Mouse (Mus musculus) lung, adult 2 months (tissue): ENCODE measurements around the gene Cgnl1. TPM values are rescaled to one million over a fixed set of nuclear protein-coding genes. Genes with fewer than 3 reads are reported as not detected.

Source experiments
- DNase-seq: peaks from one replicate; pipeline ENCODE4 v3.0.0; 2022
- H3K4me1 ChIP-seq: fragments of 200-500 bp; 2 replicates; pipeline ENCODE4 v1.6.1; 2011; ENCODE audit warnings: low read length; ENCODE audit not compliant: control insufficient read depth, insufficient read depth
- H3K4me3 ChIP-seq: fragments of 200-500 bp; replicated peaks from 2 replicates; pipeline ENCODE3; 2011; ENCODE audit warnings: low read depth, mild to moderate bottlenecking, control low read depth, low read length; ENCODE audit errors: extremely low read depth
- CTCF ChIP-seq: fragments of 200-500 bp; IDR thresholded peaks from 2 replicates; pipeline ENCODE4 v1.5.1; 2011; ENCODE audit warnings: mild to moderate bottlenecking, low read length, control low read depth; ENCODE audit not compliant: insufficient read depth
- POLR2A ChIP-seq: fragments of 200-500 bp; IDR thresholded peaks from 2 replicates; pipeline ENCODE4 v1.6.1; 2011; ENCODE audit warnings: low read depth, mild to moderate bottlenecking, control low read depth, low read length, borderline replicate concordance; ENCODE audit errors: extremely low read depth
- WGBS: fragments of 180-500 bp; shearing (Covaris S2); methylation state at CpG from one replicate; pipeline ENCODE4 v1.1.7; 2018; 5-methylcytosine and 5-hydroxymethylcytosine counted together
- polyA plus RNA-seq: library from polyadenylated mRNA; depleted of rRNA; stranded (reverse); fragments of >200 nt; gene quantifications from 2 replicates; pipeline ENCODE4 v1.2.3, GENCODE M21; 2012

The Cgnl1 gene
- polyA plus RNA-seq, 1 experiment: 32.9 TPM

DNA sequence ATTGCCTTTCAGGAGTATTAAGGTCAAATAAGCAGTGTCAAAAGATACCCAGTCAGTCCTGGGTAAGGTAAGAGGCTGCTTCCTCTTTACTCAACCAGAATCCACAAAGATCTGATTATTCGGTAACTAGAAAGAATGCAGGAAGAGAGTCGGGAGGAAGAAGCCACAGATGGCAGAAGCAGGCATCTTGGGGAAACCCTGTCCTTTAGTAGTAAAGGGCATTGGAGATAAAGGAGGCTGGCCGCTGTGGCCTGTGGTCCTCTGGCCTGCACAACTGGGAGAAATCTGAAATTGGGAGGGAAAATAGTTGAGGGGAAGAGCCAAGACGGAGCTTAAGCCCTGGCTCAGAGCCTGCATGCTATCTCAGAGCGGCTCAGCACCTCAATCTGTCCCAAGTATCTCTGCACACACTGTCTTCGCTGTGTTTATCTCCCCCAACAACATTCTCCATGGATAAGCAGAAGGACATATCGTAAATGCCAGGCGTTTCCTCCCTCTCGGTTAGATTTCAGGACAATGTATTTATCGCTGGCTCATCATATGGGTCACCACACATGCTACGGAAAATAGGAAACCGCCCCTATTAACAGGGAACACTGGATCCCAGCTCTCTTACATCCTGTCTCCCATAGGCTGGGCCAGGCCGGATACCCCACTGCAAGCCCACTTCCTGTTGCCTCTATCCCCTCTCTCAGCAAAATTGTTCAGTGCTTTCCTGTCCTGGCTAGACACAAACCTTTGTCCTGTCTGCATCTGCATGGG, 164.9 kb downstream of the Cgnl1 start:
- 34% methylated on average over 13 of the region's 13 CpGs for WGBS
- no peak for TF ChIP-seq CTCF
- DNase-seq: no peak
- Histone ChIP-seq H3K4me1 (peaks cover 14% of the 10 kb centered on the region), H3K4me3 (no peak overlapping the region)

DNA sequence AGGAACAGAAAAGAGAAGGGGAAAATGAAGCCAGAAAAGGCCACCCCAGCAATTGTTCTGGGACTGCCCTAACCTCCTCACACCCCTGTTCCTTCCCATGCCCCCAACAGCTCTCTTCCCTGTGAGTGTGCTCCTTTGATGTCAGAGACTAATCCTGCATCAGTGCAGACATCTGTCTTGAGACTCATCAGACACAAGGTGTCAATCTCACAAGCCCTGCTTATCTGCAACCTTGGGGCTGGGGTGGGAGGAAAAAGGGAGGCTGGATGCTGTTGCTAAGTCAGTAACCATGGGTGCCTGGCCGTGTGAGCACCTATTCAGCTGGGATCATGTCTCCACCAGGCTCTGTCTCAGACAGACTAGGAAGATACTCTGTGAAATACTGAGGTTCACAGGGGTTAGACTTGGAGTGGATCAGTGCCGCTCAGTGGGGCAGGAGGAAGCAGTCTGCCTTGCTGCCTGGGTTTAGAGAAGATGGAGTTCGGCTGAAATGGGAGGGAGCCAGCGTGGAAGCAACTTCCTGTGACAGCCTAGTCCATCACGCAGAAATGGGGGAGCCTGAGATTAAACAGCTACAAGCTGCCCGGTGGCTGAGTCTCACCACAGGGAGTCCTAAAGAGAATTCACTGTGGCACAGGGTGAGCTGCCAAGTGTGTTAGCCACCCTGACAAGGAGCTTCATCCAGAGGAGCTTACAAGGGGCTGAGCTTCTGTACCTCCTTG, 166.3 kb downstream of the Cgnl1 start:
- 40% methylated on average over 6 of the region's 6 CpGs for WGBS
- DNase-seq: no peak
- H3K4me3 ChIP-seq: no peak overlapping the region

DNA sequence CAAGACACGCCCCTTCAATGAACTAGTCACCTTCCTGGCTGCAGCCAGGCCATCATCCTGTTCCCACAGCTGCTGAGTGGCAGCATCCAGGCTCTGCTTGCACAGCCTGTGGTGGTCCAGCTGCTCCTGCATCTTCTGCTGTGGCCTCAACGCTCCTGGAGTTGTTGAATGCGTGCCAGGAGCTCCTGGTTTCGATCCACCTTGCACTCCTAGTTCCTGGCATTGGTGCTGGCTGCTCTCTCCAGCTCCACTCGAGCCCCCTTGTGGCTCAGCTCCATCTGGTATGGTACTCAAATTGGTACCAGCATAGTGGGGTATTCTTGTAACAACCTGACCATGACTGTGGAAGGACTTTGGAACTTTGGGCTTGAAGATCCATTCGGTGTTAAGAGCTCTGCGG, 171.5 kb downstream of the Cgnl1 start:
- Histone ChIP-seq H3K4me3 (no peak overlapping the region), H3K4me1 (peaks cover 8% of the 10 kb centered on the region)
- no peak for DNase-seq
- 47% methylated on average over 7 of the region's 7 CpGs for WGBS
- TF ChIP-seq CTCF: no peak
- no peak for TF ChIP-seq POLR2A

More for the DNA sequence above, 166.3 kb downstream of the Cgnl1 start:
- H3K4me1 ChIP-seq: peaks cover 14% of the 10 kb centered on the region
- TF ChIP-seq CTCF: no peak
- no peak for TF ChIP-seq POLR2A

DNA sequence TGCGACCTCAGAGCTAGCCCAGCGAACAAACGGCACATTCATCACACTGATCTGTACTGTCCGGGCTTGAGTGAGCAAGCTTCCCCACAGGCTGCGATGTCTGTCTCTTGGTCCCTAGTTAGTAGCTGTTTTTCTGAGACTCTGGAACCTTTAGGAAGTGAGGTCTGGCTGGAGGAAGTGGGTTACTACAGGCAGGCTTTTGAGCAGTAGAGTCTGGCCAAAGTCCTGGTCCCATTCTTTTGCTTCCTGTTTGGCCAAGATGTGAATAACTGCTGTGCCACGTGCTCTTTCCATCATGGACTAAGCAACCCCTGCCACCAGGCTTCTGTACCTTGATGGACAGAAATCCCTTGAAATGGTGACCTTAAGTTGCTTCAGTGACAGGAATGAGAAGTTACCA, 174.5 kb downstream of the Cgnl1 start:
- H3K4me1 ChIP-seq: peaks cover 12% of the 10 kb centered on the region
- H3K4me3 ChIP-seq: no peak overlapping the region
- TF ChIP-seq CTCF: no peak
- no peak for TF ChIP-seq POLR2A
- no peak for DNase-seq
- WGBS: 40% methylated on average over 6 of the region's 6 CpGs

DNA sequence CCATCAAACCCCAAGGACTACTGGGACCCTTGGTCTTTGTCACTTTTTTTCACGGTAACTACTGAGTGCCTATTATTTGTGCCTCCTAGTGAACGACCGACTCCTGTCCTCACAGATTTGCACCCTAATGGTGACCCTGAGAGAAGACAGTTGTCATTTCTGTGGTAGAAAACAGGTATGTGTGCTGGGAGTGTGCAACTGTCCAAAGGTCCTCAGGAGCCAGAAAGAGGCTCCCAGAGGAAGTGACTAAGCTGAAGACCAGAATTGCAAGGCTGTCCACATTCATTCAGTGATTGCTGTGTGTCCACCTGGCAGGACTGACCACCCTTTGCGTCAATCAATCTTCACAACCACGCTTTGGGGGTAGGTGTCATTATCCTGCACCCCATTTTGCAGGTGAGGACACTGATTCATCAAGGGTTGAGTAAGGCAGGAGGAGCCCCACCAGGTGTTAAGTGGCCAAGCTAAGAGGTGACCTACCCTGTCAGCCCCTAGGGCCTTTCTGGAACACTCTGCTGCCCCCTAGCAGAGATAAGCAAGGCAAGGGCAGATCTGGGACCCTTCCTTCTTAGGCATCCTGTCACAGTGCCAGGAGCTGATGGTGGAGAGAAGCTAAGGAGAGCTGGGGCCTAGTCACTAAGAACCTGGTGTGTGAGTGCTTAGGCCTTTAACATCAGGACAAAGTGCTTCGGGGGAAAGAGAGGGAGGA, 178.7 kb downstream of the Cgnl1 start:
- 21% methylated on average over 6 of the region's 6 CpGs for WGBS
- H3K4me3 ChIP-seq: peak overlapping the region; percentile 45
- DNase-seq: no peak
- TF ChIP-seq POLR2A (no peak), CTCF (no peak)
- peaks cover 7% of the 10 kb centered on the region for H3K4me1 ChIP-seq

DNA sequence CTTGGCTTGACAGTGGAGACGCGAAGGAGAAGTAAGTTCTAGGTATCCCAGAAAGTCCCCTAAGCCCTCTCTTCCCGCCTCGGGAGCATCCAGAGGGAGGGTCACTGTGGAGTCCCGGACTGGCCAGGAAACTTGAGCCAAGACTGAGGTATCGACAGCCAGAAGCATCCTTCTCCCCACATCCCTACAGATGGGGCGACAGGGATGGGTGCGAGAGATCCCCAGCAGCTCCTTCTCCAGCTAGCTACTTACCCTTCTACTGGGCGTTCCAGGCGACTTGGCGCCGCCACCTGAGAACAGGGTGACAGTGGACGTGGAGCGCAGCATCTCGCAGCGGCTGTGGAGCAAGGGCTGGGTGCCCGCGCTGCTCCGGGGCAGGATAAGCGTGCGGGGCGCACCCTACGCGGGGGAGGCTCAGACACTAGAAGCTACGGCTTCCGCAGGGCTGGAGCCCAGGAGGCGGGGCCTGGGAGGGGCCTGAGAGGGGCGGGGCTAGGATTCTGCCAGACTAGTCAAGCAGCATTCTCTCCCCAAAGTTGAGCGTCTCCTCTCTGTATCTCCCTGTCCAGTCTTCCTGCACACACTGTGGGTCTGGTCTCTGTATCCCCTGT, 179.4 kb downstream of the Cgnl1 start, which contains the start of gene Myzap:
Myzap (minus strand) TSS at position 423 of the 611 bp plus-strand sequence.
- peak; percentile 94 for DNase-seq
- peak within 1 kb of the TSS; percentile 66 for H3K4me3 ChIP-seq
- peaks cover 8% of the 10 kb centered on the region for H3K4me1 ChIP-seq
- TF ChIP-seq POLR2A (peak; percentile 76; the same call in 1 of the 2 replicates), CTCF (no peak)
- 1% methylated on average over 29 of the region's 29 CpGs for WGBS

DNA sequence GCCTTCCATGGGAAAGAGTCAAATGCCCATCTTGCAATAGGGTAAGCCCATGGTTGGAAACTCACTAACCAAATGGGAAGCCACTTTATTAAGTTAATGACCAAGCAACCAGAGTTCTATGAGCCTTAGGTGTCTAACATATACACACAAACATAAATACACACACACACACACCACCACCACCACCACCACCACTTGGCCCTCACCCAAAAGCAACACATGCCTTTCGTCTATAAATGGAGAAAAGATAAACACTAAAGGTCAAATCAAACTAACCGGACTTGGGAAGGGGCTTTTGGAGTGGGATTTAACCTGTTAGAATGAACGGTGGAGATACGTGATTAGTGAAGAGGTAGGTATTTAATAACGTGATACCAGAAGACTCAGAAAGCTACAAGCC, 180.3 kb downstream of the Cgnl1 start:
- no peak for DNase-seq
- TF ChIP-seq POLR2A: no peak
- TF ChIP-seq CTCF: no peak
- H3K4me3 ChIP-seq: peak overlapping the region; percentile 66
- WGBS: 28% methylated on average over 5 of the region's 5 CpGs
- H3K4me1 ChIP-seq: peaks cover 13% of the 10 kb centered on the region

DNA sequence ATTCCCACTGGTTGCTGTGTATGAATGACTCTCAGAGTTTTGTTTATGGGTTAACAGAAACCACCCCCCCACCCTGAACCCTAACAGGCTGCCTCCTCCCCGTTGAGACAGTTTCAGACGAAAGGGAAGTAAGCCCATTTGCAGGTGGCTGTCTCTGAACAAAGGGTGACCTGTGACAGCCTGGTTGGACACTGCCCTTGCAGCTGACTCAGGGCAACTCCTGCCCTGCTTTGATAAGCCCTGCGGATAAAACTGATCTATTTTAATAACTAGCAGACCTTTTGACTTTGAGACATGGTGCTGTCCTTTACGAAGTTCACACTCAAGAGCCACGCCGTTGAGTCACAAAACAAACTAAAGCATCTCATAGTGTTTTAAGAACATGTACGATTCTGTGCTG, 181.6 kb downstream of the Cgnl1 start:
- DNase-seq: no peak
- TF ChIP-seq CTCF: no peak
- TF ChIP-seq POLR2A: no peak
- WGBS: 21% methylated on average over 7 of the region's 7 CpGs
- peaks cover 20% of the 10 kb centered on the region for H3K4me1 ChIP-seq
- peak overlapping the region; percentile 69 for H3K4me3 ChIP-seq

DNA sequence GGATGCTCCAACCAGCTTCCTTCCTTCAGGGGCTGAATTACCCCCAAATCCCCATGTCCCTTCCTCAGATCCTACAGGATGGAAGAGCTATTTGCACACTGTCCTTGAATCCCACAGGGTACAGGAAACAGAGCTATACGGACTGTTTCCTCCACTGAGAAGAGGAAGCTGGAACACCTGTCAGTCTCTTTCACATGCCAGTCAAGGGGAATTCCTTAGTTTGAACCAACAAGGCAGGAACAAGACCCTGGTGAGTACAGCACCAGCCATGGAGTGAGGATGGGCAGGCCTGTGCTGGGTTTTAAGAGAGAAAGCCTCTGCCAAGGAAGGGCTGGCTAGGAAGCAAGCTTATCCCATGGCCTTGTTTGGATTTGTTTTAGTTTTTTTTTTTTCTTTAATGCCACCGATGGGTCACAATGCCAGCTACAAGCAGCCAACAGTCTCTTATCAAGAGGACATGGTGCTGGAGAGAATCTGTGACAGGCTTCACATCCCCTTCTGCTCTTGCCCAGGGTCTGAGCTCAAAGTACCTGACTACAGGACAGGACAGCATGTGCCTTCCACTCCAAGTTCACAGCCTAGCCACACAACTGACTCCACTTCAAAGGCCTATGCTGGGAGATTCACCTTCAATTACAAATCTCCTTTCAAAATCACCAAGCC, 182.3 kb downstream of the Cgnl1 start:
- no peak for TF ChIP-seq POLR2A
- TF ChIP-seq CTCF: no peak
- peak overlapping the region; percentile 43 for H3K4me3 ChIP-seq
- WGBS: 26% methylated on average over 2 of the region's 2 CpGs
- H3K4me1 ChIP-seq: peaks cover 20% of the 10 kb centered on the region
- DNase-seq: no peak
